Mouse (Mus musculus) retina, embryonic 14.5 days (tissue): ENCODE results near the gene Sumf1.

Experiments used
- DNase-seq: peaks from one replicate; pipeline ENCODE4 v3.0.0-alpha.2; 2015; ENCODE audit warnings: low spot score

Gene Sumf1

GRCm38 (mm10) chr6:108206914-108207566 is 21.7 kb upstream of the Sumf1 start:
- DNase-seq: no peak

- no peak for DNase-seq
These were observed 20.8 kb upstream of the Sumf1 start for GRCm38 (mm10) chr6:108206145-108206544.

GRCm38 (mm10) chr6:108204322-108204721 is 18.9 kb upstream of the Sumf1 start:
- no peak for DNase-seq

GRCm38 (mm10) chr6:108198286-108198685 is 12.9 kb upstream of the Sumf1 start:
- DNase-seq: no peak

- DNase-seq: no peak
These were observed 11.7 kb upstream of the Sumf1 start for GRCm38 (mm10) chr6:108197117-108197516.

GRCm38 (mm10) chr6:108196665-108197064 is 11.3 kb upstream of the Sumf1 start:
- DNase-seq: no peak

- no peak for DNase-seq
These were observed 7.2 kb upstream of the Sumf1 start for GRCm38 (mm10) chr6:108192632-108193031.

- DNase-seq: no peak
These were observed 5.3 kb upstream of the Sumf1 start for GRCm38 (mm10) chr6:108190690-108191089.

- DNase-seq: no peak
These were observed 265 bp upstream of the Sumf1 start for GRCm38 (mm10) chr6:108185685-108186009.

GRCm38 (mm10) chr6:108179087-108179486 is 6.3 kb downstream of the Sumf1 start:
- DNase-seq: no peak

GRCm38 (mm10) chr6:108174181-108174580 is 11.2 kb downstream of the Sumf1 start:
- no peak for DNase-seq

GRCm38 (mm10) chr6:108172219-108172618 is 13.2 kb downstream of the Sumf1 start:
- DNase-seq: no peak

- DNase-seq: no peak
These were observed 15.9 kb downstream of the Sumf1 start for GRCm38 (mm10) chr6:108169466-108169865.

GRCm38 (mm10) chr6:108168723-108169122 is 16.7 kb downstream of the Sumf1 start:
- DNase-seq: no peak

GRCm38 (mm10) chr6:108167946-108168680 is 17.3 kb downstream of the Sumf1 start:
- DNase-seq: no peak

GRCm38 (mm10) chr6:108165598-108165997 is 19.8 kb downstream of the Sumf1 start:
- DNase-seq: no peak

- DNase-seq: no peak
These were observed 20.4 kb downstream of the Sumf1 start for GRCm38 (mm10) chr6:108164935-108165334.

GRCm38 (mm10) chr6:108160608-108161007 is 24.8 kb downstream of the Sumf1 start:
- peak; percentile 30 for DNase-seq

- no peak for DNase-seq
These were observed 28.5 kb downstream of the Sumf1 start for GRCm38 (mm10) chr6:108156881-108157280.

GRCm38 (mm10) chr6:108154243-108154642 is 31.1 kb downstream of the Sumf1 start:
- no peak for DNase-seq

GRCm38 (mm10) chr6:108152661-108153269 is 32.6 kb downstream of the Sumf1 start:
- DNase-seq: no peak

- no peak for DNase-seq
These were observed 33.3 kb downstream of the Sumf1 start for GRCm38 (mm10) chr6:108152081-108152480.

- DNase-seq: no peak
These were observed 36.1 kb downstream of the Sumf1 start for GRCm38 (mm10) chr6:108149235-108149634.
